Mouse (Mus musculus): Measurements from ENCODE around the gene Mboat7. TPM values are rescaled to one million over a fixed set of nuclear protein-coding genes. Genes with fewer than 3 reads are reported as not detected.
"Not testable (repeated sequence)": the region's sequence is repeated elsewhere in the genome, so short reads cannot be mapped to it uniquely, and the experiment has no call there.

Mboat7 gene
- polyA plus RNA-seq (2012; rRNA removed): 10.3 and 11.6 TPM in 2 replicates
- polyA plus RNA-seq (2014; fragmentation: Nextera tagmentation; extraction: Ambion mirVana): 11.5 and 13.0 TPM in 2 replicates

GRCm38 (mm10) chr7:3692987-3693808 lies at the start of gene Mboat7:
Mboat7 (minus strand) TSS chr7:3693523.
- H3K27me3 ChIP-seq (ENCODE audit: control insufficient read depth, insufficient read depth, low read length): no peaks in the 10 kb centered on the region
- H3K9me3 ChIP-seq (ENCODE audit: control insufficient read depth, low read length): no peaks in the 10 kb centered on the region
- H3K36me3 ChIP-seq (replicated peaks; ENCODE audit: control insufficient read depth, insufficient read depth, low read depth): no peaks in the 10 kb centered on the region; the same call in 1 of the 2 replicates
- H3K4me1 ChIP-seq (replicated peaks; ENCODE audit: control insufficient read depth in 2 of 2, insufficient read depth in 2 of 2, low read length in 1 of 2): peaks cover 4 to 11% of the 10 kb centered on the region in 2 experiments; a peak in 3 of 4 replicates
- ATAC-seq (ENCODE audit: insufficient read depth): peak; percentile 82
- peak within 1 kb of the TSS; percentile 95 for H3K4me2 ChIP-seq (ENCODE audit: low read depth)
- H3K9ac ChIP-seq (replicated peaks): peak within 1 kb of the TSS; percentile 81
- under 1% methylated on average over 55 of the region's 55 CpGs for WGBS (ENCODE audit: insufficient replicate concordance)
- peak within 1 kb of the TSS; percentile 77 to 88 for H3K4me3 ChIP-seq (ENCODE audit: insufficient read depth in 1 of 2, low read depth in 2 of 2, low read length in 2 of 2)
- peak; percentile 87 to 93 (median 89) for DNase-seq (ENCODE audit: low read depth in 3 of 3, low spot score in 3 of 3)
- H3K27ac ChIP-seq: peak within 1 kb of the TSS; percentile 74
- TF ChIP-seq CTCF (IDR thresholded peaks at IDR 0.05; ENCODE audit: low read depth) (no peak), EP300 (IDR thresholded peaks at IDR 0.05; ENCODE audit: low read depth) (no peak)

GRCm38 (mm10) chr7:3732675-3733074 lies 39.4 kb upstream of the Mboat7 start:
- not testable (repeated sequence) for H3K9me3 ChIP-seq (ENCODE audit: control insufficient read depth, low read length); H3K9ac ChIP-seq (replicated peaks); H3K4me1 ChIP-seq (replicated peaks; ENCODE audit: control insufficient read depth in 2 of 2, insufficient read depth in 2 of 2, low read length in 1 of 2); H3K27me3 ChIP-seq (ENCODE audit: control insufficient read depth, insufficient read depth, low read length); ATAC-seq (ENCODE audit: insufficient read depth); DNase-seq (ENCODE audit: low read depth in 3 of 3, low spot score in 3 of 3); H3K36me3 ChIP-seq (replicated peaks; ENCODE audit: control insufficient read depth, insufficient read depth, low read depth); H3K4me3 ChIP-seq (ENCODE audit: insufficient read depth in 1 of 2, low read depth in 2 of 2, low read length in 2 of 2); H3K27ac ChIP-seq; H3K4me2 ChIP-seq (ENCODE audit: low read depth)
- WGBS (ENCODE audit: insufficient replicate concordance): no CpG with 5 or more reads among the region's 1 CpGs

GRCm38 (mm10) chr7:3725459-3725858 lies 32.1 kb upstream of the Mboat7 start:
- not testable (repeated sequence) for H3K4me2 ChIP-seq (ENCODE audit: low read depth); H3K27ac ChIP-seq; H3K4me3 ChIP-seq (ENCODE audit: insufficient read depth in 1 of 2, low read depth in 2 of 2, low read length in 2 of 2); DNase-seq (ENCODE audit: low read depth in 3 of 3, low spot score in 3 of 3); H3K9ac ChIP-seq (replicated peaks); H3K4me1 ChIP-seq (replicated peaks; ENCODE audit: control insufficient read depth in 2 of 2, insufficient read depth in 2 of 2, low read length in 1 of 2); ATAC-seq (ENCODE audit: insufficient read depth); H3K36me3 ChIP-seq (replicated peaks; ENCODE audit: control insufficient read depth, insufficient read depth, low read depth); H3K27me3 ChIP-seq (ENCODE audit: control insufficient read depth, insufficient read depth, low read length); H3K9me3 ChIP-seq (ENCODE audit: control insufficient read depth, low read length)

- not testable (repeated sequence) for H3K4me3 ChIP-seq (ENCODE audit: insufficient read depth in 1 of 2, low read depth in 2 of 2, low read length in 2 of 2)
- WGBS (ENCODE audit: insufficient replicate concordance): no CpG with 5 or more reads among the region's 3 CpGs
Observed at GRCm38 (mm10) chr7:3720268-3720667, 26.9 kb upstream of the Mboat7 start, which contains the start of gene Pirb. Pirb (minus strand) TSS chr7:3720391.

GRCm38 (mm10) chr7:3715249-3715648 lies 21.9 kb upstream of the Mboat7 start:
- H3K9me3 ChIP-seq (ENCODE audit: control insufficient read depth, low read length): no peaks in the 10 kb centered on the region
- WGBS (ENCODE audit: insufficient replicate concordance): 5% methylated on average over 1 of the region's 1 CpGs
- no peaks in the 10 kb centered on the region; a peak in 1 of 4 replicates for H3K4me1 ChIP-seq (replicated peaks; ENCODE audit: control insufficient read depth in 2 of 2, insufficient read depth in 2 of 2, low read length in 1 of 2)
- ATAC-seq (ENCODE audit: insufficient read depth): no peak
- H3K27ac ChIP-seq: no peak overlapping the region
- H3K27me3 ChIP-seq (ENCODE audit: control insufficient read depth, insufficient read depth, low read length): no peaks in the 10 kb centered on the region
- no peak for DNase-seq (ENCODE audit: low read depth in 3 of 3, low spot score in 3 of 3)
- H3K9ac ChIP-seq (replicated peaks): no peak overlapping the region
- no peaks in the 10 kb centered on the region for H3K36me3 ChIP-seq (replicated peaks; ENCODE audit: control insufficient read depth, insufficient read depth, low read depth)
- no peak overlapping the region for H3K4me2 ChIP-seq (ENCODE audit: low read depth)
- no peak overlapping the region for H3K4me3 ChIP-seq (ENCODE audit: insufficient read depth in 1 of 2, low read depth in 2 of 2, low read length in 2 of 2)
- TF ChIP-seq CTCF (IDR thresholded peaks at IDR 0.05; ENCODE audit: low read depth): no peak
- no peak for TF ChIP-seq EP300 (IDR thresholded peaks at IDR 0.05; ENCODE audit: low read depth)

More at GRCm38 (mm10) chr7:3720268-3720667, 26.9 kb upstream of the Mboat7 start, which contains the start of gene Pirb:
- not testable (repeated sequence) for ATAC-seq (ENCODE audit: insufficient read depth); H3K27ac ChIP-seq; H3K4me1 ChIP-seq (replicated peaks; ENCODE audit: control insufficient read depth in 2 of 2, insufficient read depth in 2 of 2, low read length in 1 of 2); H3K9ac ChIP-seq (replicated peaks); DNase-seq (ENCODE audit: low read depth in 3 of 3, low spot score in 3 of 3); H3K4me2 ChIP-seq (ENCODE audit: low read depth); H3K36me3 ChIP-seq (replicated peaks; ENCODE audit: control insufficient read depth, insufficient read depth, low read depth); H3K9me3 ChIP-seq (ENCODE audit: control insufficient read depth, low read length); H3K27me3 ChIP-seq (ENCODE audit: control insufficient read depth, insufficient read depth, low read length)

Measured in liver, embryonic 14.5 days (tissue).